Mouse (Mus musculus): ENCODE results near the gene Zbtb46. TPM values are rescaled to one million over a fixed set of nuclear protein-coding genes. Genes with fewer than 3 reads are reported as not detected.
"Not testable (repeated sequence)": the region's sequence is repeated elsewhere in the genome, so short reads cannot be mapped to it uniquely, and the experiment has no call there.

Gene Zbtb46
- 10 to 100 TPM; 13.8 to 15.3 TPM for total RNA-seq (2021)
- long read RNA-seq, experiment 1, full-length matches to known transcripts: 8 of 26 reads
- long read RNA-seq, experiment 1, partial matches to known transcripts: 0 of 26 reads
- long read RNA-seq, experiment 1, other reads (novel, unspliced or antisense): 18 of 26 reads
- long read RNA-seq, experiment 2, full-length matches to known transcripts: 7 of 9 reads
- long read RNA-seq, experiment 2, partial matches to known transcripts: 1 of 9 reads
- long read RNA-seq, experiment 2, other reads (novel, unspliced or antisense): 1 of 9 reads

DNA sequence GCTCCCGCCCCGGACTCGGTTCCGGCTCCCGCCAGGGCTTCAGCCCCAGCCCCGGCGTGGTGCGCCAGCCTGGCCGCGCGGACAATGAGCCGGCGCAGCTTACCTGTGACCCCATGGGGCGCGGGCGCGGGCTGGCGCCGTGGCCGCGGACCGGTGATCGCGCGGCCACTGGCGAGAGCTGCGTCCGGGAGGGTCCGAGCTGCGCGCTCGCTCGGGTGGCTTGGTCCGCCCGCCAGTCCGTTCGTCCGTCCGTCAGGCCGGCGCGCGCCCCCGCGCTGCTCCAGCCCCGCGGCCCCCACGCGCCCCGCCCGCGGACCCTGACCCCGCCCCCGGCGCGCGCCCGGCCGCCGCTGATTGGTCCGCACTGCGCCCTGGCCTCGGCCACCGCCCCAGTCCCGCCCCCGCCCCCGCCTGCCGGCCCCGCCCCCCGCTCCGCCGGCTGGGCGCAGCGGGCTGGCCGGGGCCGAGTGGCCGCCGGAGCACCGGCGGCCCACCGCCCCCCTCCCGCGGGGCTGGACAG is at the start of gene Zbtb46:
TSS of gene Zbtb46 (minus strand) at position 274 of the 520 bp plus-strand sequence.
- peak; percentile 74 to 80 for DNase-seq (ENCODE audit: low spot score in 2 of 2)

DNA sequence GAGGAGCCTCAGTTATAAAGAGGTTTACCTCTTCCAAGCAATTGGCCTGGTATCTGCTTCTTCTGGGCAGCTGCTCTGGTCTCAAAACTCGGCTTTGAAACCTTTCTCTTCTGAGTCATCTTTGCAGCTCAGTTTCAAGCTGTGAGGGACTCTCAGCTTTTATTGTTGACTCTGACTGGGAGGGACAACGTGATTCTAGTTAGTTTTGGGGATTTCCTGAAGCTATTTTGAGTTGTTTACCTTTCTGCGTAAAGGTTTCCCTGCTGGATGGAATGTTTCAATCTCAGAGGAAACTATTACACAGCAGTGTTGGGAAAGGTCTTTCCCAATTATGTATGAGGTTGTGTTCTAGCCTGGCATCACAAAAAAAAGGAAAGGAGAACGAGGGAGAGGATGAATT is 39.4 kb upstream of the Zbtb46 start:
- no peak for DNase-seq (ENCODE audit: low spot score in 2 of 2)

DNA sequence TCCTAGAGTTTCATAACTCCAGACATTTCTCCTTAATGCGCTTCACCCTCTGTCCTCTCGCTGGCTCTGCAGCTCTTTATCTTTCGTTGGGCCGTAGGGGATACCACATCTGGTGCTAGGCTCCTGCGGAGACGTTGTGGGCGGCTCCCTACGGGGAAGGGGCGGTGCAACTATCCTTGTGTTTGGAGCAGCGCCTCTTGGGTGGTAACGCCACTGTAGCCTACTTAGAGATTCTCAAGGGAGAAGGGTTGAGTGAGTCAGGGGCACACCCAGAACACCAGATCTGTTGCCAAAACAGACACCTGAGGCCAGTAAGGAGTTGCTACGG is 38.3 kb upstream of the Zbtb46 start:
- DNase-seq (ENCODE audit: low spot score in 2 of 2): peak; percentile 20 to 39

DNA sequence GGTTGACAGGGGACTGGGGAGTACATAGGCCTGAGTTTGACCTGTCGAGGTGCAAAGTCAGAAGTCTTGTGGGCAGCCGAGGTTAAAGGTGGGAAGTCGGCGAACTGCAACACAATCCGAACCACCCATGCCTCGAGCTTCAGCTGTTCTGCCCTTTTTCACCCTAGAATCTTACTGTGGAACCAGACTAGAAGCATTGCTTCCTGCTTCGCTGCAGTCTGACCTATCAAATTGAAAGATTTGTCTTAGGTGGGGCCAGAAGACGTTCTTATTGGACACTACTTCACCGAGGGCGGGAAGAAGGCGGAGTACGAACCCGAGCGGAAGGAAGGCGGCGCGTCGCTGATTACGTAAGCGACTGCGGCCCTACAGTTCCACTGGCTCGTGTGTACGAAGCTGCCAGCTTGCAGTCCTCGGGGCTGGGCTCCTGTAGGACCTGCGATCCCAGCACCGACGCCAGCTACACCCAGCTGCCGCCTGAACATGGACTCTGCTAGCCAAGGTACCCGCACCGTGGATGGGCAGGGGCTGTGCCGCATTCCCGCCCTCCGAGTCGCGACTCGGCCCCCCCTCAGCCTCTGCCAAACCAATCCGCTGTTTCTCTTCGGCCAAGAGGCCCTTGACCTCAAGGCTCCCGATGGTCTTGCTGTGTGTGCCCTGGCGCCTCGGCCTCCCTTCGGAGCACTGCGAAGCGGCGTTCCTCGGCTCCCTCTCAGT is 37.8 kb upstream of the Zbtb46 start, which contains the start of gene Tpd52l2:
TSS of gene Tpd52l2 (plus strand) at position 312 of the 717 bp plus-strand sequence.
- DNase-seq (ENCODE audit: low spot score in 2 of 2): peak; percentile 89 to 94

DNA sequence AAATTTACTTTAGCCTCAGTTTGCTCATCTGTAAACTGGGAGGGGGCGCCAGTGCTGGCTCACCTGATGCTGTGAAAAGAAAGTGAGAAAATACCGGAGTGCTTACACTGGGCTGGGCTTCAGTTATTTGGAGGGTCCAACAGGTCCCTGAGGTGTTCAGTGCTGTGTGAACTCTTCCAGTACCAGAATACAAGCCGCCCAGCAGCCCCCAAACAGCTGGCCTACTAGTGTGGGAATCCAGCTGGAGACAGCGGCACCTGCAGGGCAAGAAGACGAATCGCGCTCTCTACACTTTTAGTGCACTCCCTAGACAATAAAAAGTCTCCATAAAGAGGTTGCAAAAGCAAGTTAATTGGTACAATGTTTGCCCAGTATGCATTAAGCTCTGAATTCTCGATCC is 37.1 kb upstream of the Zbtb46 start:
- DNase-seq (ENCODE audit: low spot score in 2 of 2): peak; percentile 45 to 59

DNA sequence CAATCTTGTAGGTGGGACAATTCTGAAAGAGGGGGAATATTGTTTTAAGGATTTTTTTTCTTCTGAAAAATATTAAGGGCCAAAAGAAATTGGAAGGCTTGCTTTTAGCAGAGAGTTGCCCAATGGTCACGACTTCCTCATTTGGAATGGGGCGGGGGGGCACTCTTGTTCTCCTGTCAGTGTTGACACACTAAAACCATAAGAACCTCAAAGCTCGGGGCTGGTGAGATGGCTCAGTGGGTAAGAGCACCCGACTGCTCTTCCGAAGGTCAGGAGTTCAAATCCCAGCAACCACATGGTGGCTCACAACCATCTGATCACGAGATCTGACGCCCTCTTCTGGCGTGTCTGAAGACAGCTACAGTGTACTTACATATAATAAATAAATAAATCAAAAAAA is 36.6 kb upstream of the Zbtb46 start:
- DNase-seq (ENCODE audit: low spot score in 2 of 2): not testable (repeated sequence)

DNA sequence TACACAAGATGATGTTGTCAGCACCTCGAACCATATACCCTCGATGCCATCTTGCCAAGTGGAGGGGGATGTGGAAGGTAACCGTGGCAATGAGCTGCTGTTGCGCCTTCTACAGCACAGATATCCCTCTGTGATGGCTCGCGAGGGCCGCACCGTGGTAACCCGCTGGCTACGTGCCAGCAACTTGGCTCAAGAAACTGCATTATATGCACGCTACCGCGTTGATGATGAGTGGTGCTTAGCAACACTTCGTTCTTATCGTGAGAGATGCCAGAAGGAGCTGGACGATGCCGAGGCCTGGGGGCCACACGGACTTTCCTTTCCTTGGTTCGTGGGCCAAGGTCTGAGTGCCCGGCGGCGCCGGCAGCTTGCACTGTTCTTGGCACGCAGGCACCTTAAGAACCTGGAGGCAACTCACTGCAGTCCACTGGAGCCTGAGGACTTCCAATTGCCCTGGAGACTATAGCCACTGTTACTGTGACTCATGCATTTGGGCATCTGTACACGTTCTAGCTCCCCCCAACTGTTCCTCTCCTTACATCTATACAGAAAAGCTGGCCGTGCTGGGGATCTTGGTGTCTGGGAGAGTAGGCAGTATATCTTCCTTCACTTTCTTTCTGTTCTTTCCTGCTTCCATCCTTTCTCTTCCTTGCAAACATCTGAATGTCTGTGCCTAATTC is 35.2 kb upstream of the Zbtb46 start:
- DNase-seq (ENCODE audit: low spot score in 2 of 2): no peak

DNA sequence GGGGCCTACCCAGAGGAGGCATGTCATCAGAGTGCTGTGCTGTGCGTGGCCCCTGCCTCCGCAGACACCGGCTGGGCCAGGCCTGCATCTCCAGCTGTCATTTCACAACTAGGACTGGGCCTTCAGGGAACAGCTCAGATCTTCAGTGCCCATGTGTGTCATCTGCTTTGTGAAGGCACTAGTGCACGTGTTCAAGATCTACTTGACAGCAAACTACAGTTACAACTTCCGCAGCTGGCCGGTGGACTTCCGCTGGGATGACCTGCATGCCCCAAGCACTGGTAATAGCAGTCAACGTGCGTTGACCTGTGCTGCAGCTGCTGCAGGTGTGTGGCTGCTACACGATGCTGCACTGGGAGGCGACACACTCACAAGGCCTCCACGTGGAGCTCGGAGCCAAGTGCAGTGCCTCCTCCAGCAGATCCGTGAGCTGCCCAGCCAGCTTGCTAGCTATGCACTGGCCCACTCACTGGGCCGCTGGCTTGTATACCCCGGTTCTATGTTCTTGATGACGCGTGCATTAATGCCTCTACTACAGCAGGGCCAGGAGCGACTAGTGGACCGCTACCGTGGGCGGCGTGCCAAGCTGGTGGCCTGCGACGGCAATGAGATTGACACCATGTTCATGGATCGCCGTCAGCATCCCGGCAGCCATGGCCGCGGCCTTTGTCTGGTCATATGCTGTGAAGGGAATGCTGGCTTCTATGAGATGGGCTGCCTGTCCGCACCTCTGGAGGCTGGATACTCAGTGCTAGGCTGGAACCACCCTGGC is 34.1 kb upstream of the Zbtb46 start, which contains the start of gene Abhd16b:
TSS of gene Abhd16b (plus strand) at position 51 of the 772 bp plus-strand sequence.
- DNase-seq (ENCODE audit: low spot score in 2 of 2): no peak

DNA sequence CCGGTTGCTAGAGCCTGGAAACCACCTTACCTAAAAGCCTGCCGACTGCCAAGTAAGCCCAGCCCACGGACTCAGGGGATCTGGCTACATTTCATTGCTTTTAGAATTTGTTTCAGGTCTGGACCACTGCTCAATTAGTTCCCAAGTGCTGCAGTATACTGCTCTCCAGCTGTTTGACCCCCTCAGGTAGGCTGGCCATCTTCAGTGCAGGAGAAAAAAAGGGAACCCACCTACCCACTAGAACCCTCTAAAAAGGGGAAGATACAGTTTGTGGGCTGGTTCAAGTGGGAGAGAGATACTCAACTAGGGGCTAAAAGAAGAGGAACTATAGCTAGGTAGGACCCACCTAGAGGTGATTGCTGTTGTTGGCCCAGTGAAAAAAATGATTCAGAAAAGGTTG is 33.0 kb upstream of the Zbtb46 start:
- no peak for DNase-seq (ENCODE audit: low spot score in 2 of 2)

DNA sequence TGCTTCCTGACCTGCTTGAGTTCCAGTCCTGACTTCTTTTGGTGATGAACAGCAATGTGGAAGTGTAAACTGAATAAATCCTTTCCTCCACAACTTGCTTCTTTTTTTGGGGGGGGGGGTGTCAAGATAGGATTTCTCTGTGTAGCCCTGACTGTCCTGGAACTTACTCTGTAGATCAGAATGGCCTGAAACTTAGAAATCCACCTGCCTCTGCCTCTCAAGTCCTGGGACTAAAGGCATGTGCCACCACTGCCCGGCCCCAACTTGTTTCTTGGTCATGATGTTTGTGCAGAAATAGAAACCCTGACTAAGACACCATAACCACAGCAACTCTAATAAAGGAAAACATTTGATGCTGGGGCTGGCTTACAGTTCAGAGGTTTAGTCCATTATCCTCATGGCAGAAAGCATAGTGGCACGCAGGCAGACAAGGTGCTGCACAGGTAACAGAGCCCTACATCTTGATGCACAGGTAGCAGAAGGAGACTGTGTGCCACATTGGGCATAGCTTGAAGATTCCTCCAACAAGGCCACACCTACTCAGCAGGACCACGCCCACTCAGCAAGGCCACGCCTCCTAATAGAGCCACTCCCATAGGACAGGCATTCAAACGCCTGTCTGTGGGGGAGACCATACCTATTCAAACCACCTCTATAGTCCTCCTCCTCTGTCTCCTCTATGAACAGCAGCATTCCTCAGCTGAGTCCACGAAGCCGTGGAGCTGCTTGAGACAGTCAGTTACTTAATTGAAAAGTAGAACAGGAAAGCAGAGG is 32.4 kb upstream of the Zbtb46 start:
- DNase-seq (ENCODE audit: low spot score in 2 of 2): no peak

DNA sequence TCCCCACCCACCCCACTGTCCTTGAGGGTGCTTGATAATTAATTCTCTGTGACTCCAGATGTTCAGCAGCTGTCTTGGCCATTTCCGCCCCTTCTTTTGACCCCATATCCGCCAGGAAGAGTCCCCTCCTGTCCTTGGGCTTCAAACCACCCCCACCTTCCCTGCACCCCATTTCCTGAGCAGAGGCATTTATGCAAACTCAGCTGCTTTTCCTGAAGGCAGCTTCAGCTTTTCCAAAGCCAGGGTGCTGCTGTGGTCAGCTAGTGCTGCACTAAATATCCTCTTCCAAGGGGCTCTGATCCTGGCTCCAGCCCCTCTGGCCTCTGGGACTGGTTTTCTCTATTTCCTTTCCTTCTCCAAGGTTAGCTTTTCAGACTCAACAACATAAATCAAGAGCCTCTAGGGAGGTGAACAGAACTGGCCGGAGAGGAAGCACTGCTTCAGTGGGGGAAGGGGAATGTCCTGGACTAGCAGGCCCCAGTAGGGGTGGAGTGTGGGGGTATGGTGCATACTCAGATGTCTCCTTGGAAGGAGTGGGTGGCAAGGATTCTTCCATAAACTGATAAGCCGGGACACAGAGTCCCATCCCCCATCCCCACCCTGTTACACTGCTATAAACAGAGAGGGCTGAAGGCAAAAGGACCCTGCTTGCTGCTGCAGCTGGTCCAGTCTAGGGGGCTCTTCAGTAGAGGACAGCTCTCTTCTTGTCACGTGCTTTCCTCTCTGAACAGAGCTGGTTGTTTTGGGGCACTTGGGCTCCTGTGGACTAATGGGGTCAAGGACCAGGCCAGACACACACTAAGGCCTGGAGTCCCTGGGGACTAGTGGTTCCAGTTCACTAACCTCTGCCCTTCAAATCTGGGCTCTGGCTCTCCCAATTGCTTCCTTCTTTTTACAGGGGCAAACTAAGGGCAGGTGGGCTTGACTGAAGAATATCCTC is 28.4 kb upstream of the Zbtb46 start:
- no peak for DNase-seq (ENCODE audit: low spot score in 2 of 2)

DNA sequence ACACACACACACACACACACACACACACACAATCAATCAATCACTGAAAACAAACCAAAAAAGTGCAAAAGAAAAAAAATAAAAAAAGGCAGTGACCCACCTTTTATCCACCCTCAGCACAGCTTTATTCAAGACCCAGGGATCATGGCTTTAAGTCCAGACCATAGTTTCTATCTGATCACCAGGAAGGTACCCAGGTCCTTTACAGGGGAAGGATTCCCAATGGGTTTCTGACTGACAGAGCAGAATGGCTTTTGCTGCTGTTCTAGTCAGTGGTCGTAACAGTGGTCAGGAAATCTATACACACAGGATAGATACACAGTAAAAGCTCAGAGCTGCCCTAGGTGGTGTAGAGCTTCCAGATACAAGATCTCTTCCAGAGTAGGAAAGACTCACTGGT is 26.5 kb upstream of the Zbtb46 start:
- DNase-seq (ENCODE audit: low spot score in 2 of 2): no peak

DNA sequence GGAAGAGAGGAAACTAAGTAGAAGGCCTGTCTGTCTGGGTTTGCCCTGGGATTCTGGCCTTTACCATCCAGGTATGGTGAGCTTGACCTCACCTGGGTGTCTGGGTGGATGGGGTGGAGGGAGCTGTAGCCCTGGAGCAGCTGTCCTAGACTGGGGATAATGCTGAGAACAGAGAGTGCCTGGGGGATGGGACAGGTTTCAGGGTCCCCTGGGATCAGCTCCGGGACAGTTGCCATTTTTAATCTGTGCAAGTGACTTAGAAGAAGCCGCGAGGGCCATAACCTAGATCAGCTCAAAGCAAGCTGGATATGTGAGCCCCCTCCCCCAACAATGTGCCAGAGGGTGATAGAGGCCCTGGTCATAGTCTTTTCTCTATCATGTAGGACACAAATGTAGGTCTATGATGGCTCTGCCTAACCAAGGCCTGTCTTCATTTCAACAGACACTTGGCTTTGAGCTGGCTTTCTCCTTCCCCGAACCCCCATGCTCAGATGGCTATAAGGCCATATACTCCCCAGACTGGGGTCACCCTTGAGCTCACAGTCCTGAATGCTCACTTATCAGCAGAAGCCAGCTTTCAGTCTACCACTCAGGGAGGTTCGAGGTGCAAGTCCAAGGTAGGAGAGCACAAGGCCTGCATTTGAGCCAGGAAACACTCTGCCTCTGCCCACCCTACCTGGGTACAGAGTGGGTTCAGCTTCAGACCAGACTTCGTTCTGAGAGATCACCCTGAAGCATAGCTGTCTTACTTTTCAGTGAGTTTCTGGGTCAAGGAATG is 25.4 kb upstream of the Zbtb46 start:
- DNase-seq (ENCODE audit: low spot score in 2 of 2): no peak

DNA sequence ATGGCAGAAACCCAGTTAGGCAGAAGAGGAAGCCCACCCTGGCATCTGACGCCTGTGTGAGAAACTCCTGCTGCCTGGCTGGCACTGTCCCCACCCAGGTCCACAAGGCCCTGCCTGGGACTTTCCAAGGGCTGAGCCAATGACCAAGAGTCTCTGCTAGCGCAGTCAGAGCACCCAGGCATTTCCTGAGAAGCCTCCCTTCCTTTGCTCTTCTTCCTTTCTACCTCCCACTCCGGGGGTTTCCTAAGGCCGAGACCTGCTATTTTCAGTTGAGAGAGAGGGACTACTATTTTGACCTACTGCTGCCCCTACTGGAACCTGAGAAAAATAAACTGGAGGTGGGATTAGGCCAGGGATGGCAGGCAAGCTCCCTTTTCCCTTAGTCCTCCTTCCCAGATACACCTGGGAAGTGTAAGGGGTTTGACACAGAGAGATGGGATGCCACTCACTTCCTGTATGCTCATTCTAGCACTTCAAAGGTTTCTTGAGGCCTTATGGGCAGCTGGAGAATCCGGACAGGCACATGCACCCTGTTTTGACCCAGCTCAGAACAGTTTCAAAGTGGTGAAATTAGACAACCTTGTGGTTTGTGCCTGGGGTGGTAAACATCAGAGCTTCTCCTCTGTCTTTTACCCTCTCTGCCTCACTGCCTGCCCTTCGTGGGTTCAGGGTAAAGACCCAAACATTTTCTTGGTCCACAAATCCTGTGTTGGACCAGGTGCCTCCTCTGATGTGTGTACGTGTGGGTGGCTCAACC is 24.5 kb upstream of the Zbtb46 start:
- no peak for DNase-seq (ENCODE audit: low spot score in 2 of 2)

DNA sequence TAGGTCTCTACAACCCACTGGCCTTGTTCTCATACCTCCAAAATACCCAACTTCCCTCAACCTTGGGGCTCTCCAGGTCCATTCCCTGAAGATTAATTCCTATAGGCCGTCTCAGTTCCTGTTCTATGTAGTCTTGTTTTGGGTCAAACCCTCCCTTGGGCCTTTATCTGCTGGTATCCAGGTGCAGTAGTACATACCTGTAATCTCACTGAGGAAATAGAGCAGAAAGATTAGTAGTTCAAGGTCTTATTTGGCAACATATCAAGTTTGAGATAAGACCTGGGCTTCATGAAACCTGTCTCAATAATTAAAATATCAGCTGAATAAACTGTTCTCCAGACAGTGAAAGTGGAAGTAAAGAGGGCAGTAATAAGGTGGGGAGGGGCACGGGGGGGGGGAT is 23.9 kb upstream of the Zbtb46 start:
- DNase-seq (ENCODE audit: low spot score in 2 of 2): no peak

DNA sequence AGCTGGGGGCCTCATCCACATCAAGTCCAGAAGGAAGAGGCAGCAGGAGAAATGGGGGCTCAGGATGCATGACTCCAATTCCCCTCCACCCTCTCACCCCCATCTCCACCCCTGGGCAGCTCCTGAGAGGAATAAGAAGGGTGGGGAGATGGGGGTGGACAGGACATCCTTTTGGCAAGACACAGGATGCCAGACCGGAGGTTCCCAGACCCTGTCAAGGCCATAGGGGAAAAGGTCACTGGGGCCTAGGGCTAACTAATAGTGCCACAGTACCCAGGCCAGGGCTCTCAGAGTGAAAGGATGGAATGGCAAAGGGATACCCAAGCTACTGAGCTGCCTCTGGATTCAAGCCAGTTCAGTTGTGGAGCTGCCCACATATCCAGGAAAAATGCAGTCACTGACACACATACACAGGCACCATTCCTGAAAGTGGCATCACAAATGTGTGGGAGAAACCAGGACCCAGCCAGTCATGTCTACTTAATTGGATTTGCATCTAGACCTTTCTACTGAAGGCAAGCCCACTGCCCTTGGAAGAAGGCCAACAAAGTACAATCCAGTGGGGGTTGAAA is 13.1 kb upstream of the Zbtb46 start:
- peak; percentile 25 to 30 for DNase-seq (ENCODE audit: low spot score in 2 of 2)

DNA sequence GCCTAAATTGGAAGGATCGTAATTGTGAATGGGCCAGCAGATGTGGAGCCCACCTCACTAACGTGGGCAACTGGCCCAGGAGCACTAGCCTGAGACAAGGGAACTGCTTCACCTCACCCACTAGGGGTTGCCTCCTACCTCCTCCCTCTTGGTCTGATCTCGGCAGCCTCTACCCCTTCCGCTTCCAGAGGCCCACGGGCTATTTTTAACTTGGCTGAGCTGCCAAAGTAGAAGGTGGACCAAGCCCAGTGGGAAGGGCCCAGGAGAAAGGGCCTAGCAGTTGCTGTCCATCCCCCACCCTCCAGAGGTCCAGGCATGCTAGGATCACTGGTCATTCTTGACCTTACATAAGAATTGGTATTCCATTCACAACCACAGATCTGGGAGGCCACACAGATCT is 12.0 kb upstream of the Zbtb46 start:
- no peak for DNase-seq (ENCODE audit: low spot score in 2 of 2)
